Mouse (Mus musculus): ENCODE data around the gene Max. TPM values are rescaled to one million over a fixed set of nuclear protein-coding genes. Genes with fewer than 3 reads are reported as not detected.

The Max gene
- polyA plus RNA-seq, 1 experiment, result 49.5 TPM

GRCm38 (mm10) chr12:76943046-76943445 lies 19.0 kb downstream of the Max start:
- Histone ChIP-seq H3K27ac (ENCODE audit: insufficient read depth, low read length) (no peak overlapping the region), H3K4me1 (ENCODE audit: control insufficient read depth, insufficient read depth, low read length) (peaks cover 6% of the 10 kb centered on the region), H3K4me3 (ENCODE audit: insufficient read depth, low read length) (no peak overlapping the region)
- TF ChIP-seq POLR2A (IDR thresholded peaks at IDR 0.05; ENCODE audit: extremely low read depth, insufficient read depth, low read length) (no peak), CTCF (IDR thresholded peaks at IDR 0.05; ENCODE audit: extremely low read depth, insufficient read depth, low read length) (no peak)

- Histone ChIP-seq H3K27ac (ENCODE audit: insufficient read depth, low read length) (no peak overlapping the region), H3K4me1 (ENCODE audit: control insufficient read depth, insufficient read depth, low read length) (peaks cover 6% of the 10 kb centered on the region), H3K4me3 (ENCODE audit: insufficient read depth, low read length) (no peak overlapping the region)
- TF ChIP-seq CTCF (IDR thresholded peaks at IDR 0.05; ENCODE audit: extremely low read depth, insufficient read depth, low read length), result no peak
- no peak for TF ChIP-seq POLR2A (IDR thresholded peaks at IDR 0.05; ENCODE audit: extremely low read depth, insufficient read depth, low read length)
These were observed 19.5 kb downstream of the Max start for GRCm38 (mm10) chr12:76942476-76942875.

GRCm38 (mm10) chr12:76941524-76941923 lies 20.5 kb downstream of the Max start:
- TF ChIP-seq CTCF (IDR thresholded peaks at IDR 0.05; ENCODE audit: extremely low read depth, insufficient read depth, low read length) (no peak), POLR2A (IDR thresholded peaks at IDR 0.05; ENCODE audit: extremely low read depth, insufficient read depth, low read length) (no peak)
- Histone ChIP-seq H3K4me1 (ENCODE audit: control insufficient read depth, insufficient read depth, low read length) (peaks cover 6% of the 10 kb centered on the region), H3K4me3 (ENCODE audit: insufficient read depth, low read length) (no peak overlapping the region), H3K27ac (ENCODE audit: insufficient read depth, low read length) (no peak overlapping the region)

GRCm38 (mm10) chr12:76938013-76938412 lies 24.0 kb downstream of the Max start:
- H3K4me3 ChIP-seq (ENCODE audit: insufficient read depth, low read length), result no peak overlapping the region
- H3K4me1 ChIP-seq (ENCODE audit: control insufficient read depth, insufficient read depth, low read length), result peaks cover 5% of the 10 kb centered on the region
- H3K27ac ChIP-seq (ENCODE audit: insufficient read depth, low read length), result no peak overlapping the region
- TF ChIP-seq POLR2A (IDR thresholded peaks at IDR 0.05; ENCODE audit: extremely low read depth, insufficient read depth, low read length) (no peak), CTCF (IDR thresholded peaks at IDR 0.05; ENCODE audit: extremely low read depth, insufficient read depth, low read length) (no peak)

- H3K4me3 ChIP-seq (ENCODE audit: insufficient read depth, low read length), result no peak overlapping the region
- TF ChIP-seq POLR2A (IDR thresholded peaks at IDR 0.05; ENCODE audit: extremely low read depth, insufficient read depth, low read length) (no peak), CTCF (IDR thresholded peaks at IDR 0.05; ENCODE audit: extremely low read depth, insufficient read depth, low read length) (no peak)
- H3K4me1 ChIP-seq (ENCODE audit: control insufficient read depth, insufficient read depth, low read length), result no peaks in the 10 kb centered on the region
- H3K27ac ChIP-seq (ENCODE audit: insufficient read depth, low read length), result no peak overlapping the region
These were observed 25.8 kb downstream of the Max start for GRCm38 (mm10) chr12:76936211-76936610.

- no peak for TF ChIP-seq CTCF (IDR thresholded peaks at IDR 0.05; ENCODE audit: extremely low read depth, insufficient read depth, low read length)
- TF ChIP-seq POLR2A (IDR thresholded peaks at IDR 0.05; ENCODE audit: extremely low read depth, insufficient read depth, low read length), result no peak
- H3K4me1 ChIP-seq (ENCODE audit: control insufficient read depth, insufficient read depth, low read length), result no peaks in the 10 kb centered on the region
- H3K4me3 ChIP-seq (ENCODE audit: insufficient read depth, low read length), result no peak overlapping the region
- H3K27ac ChIP-seq (ENCODE audit: insufficient read depth, low read length), result no peak overlapping the region
These were observed 27.6 kb downstream of the Max start for GRCm38 (mm10) chr12:76934438-76934837.

- no peak overlapping the region for H3K4me3 ChIP-seq (ENCODE audit: insufficient read depth, low read length)
- no peak for TF ChIP-seq POLR2A (IDR thresholded peaks at IDR 0.05; ENCODE audit: extremely low read depth, insufficient read depth, low read length)
- no peak for TF ChIP-seq CTCF (IDR thresholded peaks at IDR 0.05; ENCODE audit: extremely low read depth, insufficient read depth, low read length)
- H3K4me1 ChIP-seq (ENCODE audit: control insufficient read depth, insufficient read depth, low read length), result no peaks in the 10 kb centered on the region
- H3K27ac ChIP-seq (ENCODE audit: insufficient read depth, low read length), result 0 out of 2 replicates have a peak overlapping the region, but pooled peaks have one; percentile 47
These were observed 29.3 kb downstream of the Max start for GRCm38 (mm10) chr12:76932688-76933060.

GRCm38 (mm10) chr12:76931739-76932687 lies 30.0 kb downstream of the Max start:
- peak overlapping the region; percentile 47; the same call in 1 of the 2 replicates for H3K27ac ChIP-seq (ENCODE audit: insufficient read depth, low read length)
- no peak overlapping the region for H3K4me3 ChIP-seq (ENCODE audit: insufficient read depth, low read length)
- TF ChIP-seq CTCF (IDR thresholded peaks at IDR 0.05; ENCODE audit: extremely low read depth, insufficient read depth, low read length) (no peak), POLR2A (IDR thresholded peaks at IDR 0.05; ENCODE audit: extremely low read depth, insufficient read depth, low read length) (no peak)

GRCm38 (mm10) chr12:76930177-76930576 lies 31.8 kb downstream of the Max start:
- Histone ChIP-seq H3K27ac (ENCODE audit: insufficient read depth, low read length) (no peak overlapping the region), H3K4me3 (ENCODE audit: insufficient read depth, low read length) (no peak overlapping the region), H3K4me1 (ENCODE audit: control insufficient read depth, insufficient read depth, low read length) (no peaks in the 10 kb centered on the region)
- no peak for TF ChIP-seq CTCF (IDR thresholded peaks at IDR 0.05; ENCODE audit: extremely low read depth, insufficient read depth, low read length)
- no peak for TF ChIP-seq POLR2A (IDR thresholded peaks at IDR 0.05; ENCODE audit: extremely low read depth, insufficient read depth, low read length)

More at GRCm38 (mm10) chr12:76931739-76932687, 30.0 kb downstream of the Max start:
- H3K4me1 ChIP-seq (ENCODE audit: control insufficient read depth, insufficient read depth, low read length), result no peaks in the 10 kb centered on the region

- TF ChIP-seq POLR2A (IDR thresholded peaks at IDR 0.05; ENCODE audit: extremely low read depth, insufficient read depth, low read length) (no peak), CTCF (IDR thresholded peaks at IDR 0.05; ENCODE audit: extremely low read depth, insufficient read depth, low read length) (no peak)
These were observed 34.5 kb downstream of the Max start for GRCm38 (mm10) chr12:76927539-76927938.

More at GRCm38 (mm10) chr12:76927539-76927938, 34.5 kb downstream of the Max start:
- no peak overlapping the region for H3K27ac ChIP-seq (ENCODE audit: insufficient read depth, low read length)
- H3K4me3 ChIP-seq (ENCODE audit: insufficient read depth, low read length), result no peak overlapping the region
- H3K4me1 ChIP-seq (ENCODE audit: control insufficient read depth, insufficient read depth, low read length), result no peaks in the 10 kb centered on the region

All from cortical plate, adult 2 months (tissue).